26 mouse cellular contexts compared by ENCODE assay signal in the genomic region with DNA sequence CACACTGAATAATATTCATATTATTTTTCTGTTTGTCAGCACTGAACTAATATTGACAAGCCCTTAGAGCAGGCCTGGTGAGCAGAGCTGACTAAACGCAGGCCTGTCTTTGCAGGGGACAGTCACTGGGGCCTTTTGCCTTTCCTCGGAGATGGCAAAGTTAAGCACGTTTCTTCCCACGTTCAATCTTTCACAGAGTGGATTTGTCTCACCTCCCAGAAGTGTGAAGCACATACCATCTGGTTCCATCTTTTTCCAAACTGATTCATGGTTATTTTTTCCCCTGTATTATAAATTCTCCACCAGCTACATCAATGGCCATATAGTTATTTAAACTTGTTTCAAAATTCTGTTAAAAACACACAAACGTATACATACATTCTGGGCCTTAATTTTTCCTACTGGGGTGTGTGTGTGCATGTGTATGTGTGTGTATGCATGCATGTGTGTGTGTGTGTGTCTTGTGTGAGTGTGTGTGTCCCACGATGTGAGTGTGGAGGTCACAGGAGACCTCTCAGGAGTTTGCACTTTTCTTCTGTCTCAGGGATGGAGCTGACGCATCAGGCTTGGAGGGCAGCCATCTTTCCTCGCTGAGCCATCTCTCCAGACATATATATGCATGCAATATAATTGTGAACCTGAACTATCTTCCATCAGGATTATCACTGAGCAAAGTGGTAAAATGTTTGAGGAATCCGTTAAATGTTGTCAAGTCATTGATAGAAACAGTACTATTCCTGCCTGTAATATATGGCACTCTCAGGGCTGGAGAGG. TPM values are rescaled to one million over a fixed set of nuclear protein-coding genes. Genes with fewer than 3 reads are reported as not detected.
DNase-seq lines count a peak whose midpoint lies in the region; ATAC-seq lines count a peak whose summit lies in the region.
"Had no signal": no experiment of that assay in that cellular context is flagged by ENCODE, and none has a peak within 500 bp of the region (broad histone marks: within the 10 kb centered on the region; RNA-seq: fewer than 3 reads in every experiment).

No protein-coding gene starts in this region.

- no peak for ATAC-seq in forebrain, embryonic 14.5 days
- no peak for ATAC-seq in forebrain, embryonic 12.5 days (ENCODE audit: low FRiP score)
- no peak for ATAC-seq in hindbrain, embryonic 16.5 days
- ATAC-seq: intestine, embryonic 16.5 days; midbrain, embryonic 15.5 days had no signal

- H3K27me3 ChIP-seq in forebrain, embryonic 14.5 days (replicated peaks; ENCODE audit: control insufficient read depth, insufficient read depth, low read length) = no peaks in the 10 kb centered on the region
- 0 out of 2 replicates have a peak, but pooled peaks cover 6% of the 10 kb centered on the region for H3K27me3 ChIP-seq in forebrain, embryonic 12.5 days
- H3K27me3 ChIP-seq in hindbrain, embryonic 16.5 days (replicated peaks; ENCODE audit: control insufficient read depth, insufficient read depth, low read length) = peaks cover 3% of the 10 kb centered on the region; the same call in 1 of the 2 replicates
- H3K27me3 ChIP-seq: hindbrain, embryonic 15.5 days; midbrain, embryonic 15.5 days had no signal

- no peak overlapping the region for H3K9ac ChIP-seq in forebrain, embryonic 14.5 days (ENCODE audit: low read length)
- no peak overlapping the region for H3K9ac ChIP-seq in forebrain, embryonic 12.5 days
- H3K9ac ChIP-seq in hindbrain, embryonic 16.5 days (ENCODE audit: low read depth, low read length) = no peak overlapping the region
- H3K9ac ChIP-seq: embryonic facial prominence, embryonic 13.5 days; heart, embryonic 13.5 days; hindbrain, embryonic 15.5 days; midbrain, embryonic 15.5 days had no signal

- H3K9me3 ChIP-seq in forebrain, embryonic 14.5 days (replicated peaks; ENCODE audit: control insufficient read depth, low read length) = no peaks in the 10 kb centered on the region
- H3K9me3 ChIP-seq in forebrain, embryonic 12.5 days = no peaks in the 10 kb centered on the region
- no peaks in the 10 kb centered on the region for H3K9me3 ChIP-seq in hindbrain, embryonic 16.5 days (ENCODE audit: control insufficient read depth, low read length)
- H3K9me3 ChIP-seq: embryonic facial prominence, embryonic 13.5 days; heart, embryonic 13.5 days; hindbrain, embryonic 15.5 days; midbrain, embryonic 15.5 days had no signal

- 73% methylated on average over 9 of the region's 9 CpGs for WGBS in forebrain, embryonic 14.5 days
- WGBS in forebrain, embryonic 12.5 days = 79% methylated on average over 9 of the region's 9 CpGs
- WGBS in hindbrain, embryonic 16.5 days = 81% methylated on average over 9 of the region's 9 CpGs

- H3K4me3 ChIP-seq in forebrain, embryonic 14.5 days (ENCODE audit: low read depth, low read length) = no peak overlapping the region
- no peak overlapping the region for H3K4me3 ChIP-seq in forebrain, embryonic 12.5 days (replicated peaks)
- no peak overlapping the region for H3K4me3 ChIP-seq in hindbrain, embryonic 16.5 days (ENCODE audit: low read length)
- H3K4me3 ChIP-seq: embryonic facial prominence, embryonic 13.5 days; heart, embryonic 13.5 days; hindbrain, embryonic 15.5 days; midbrain, embryonic 15.5 days had no signal

- H3K4me2 ChIP-seq in forebrain, embryonic 14.5 days (ENCODE audit: low read length) = no peak overlapping the region
- no peak overlapping the region for H3K4me2 ChIP-seq in forebrain, embryonic 12.5 days
- no peak overlapping the region for H3K4me2 ChIP-seq in hindbrain, embryonic 16.5 days (ENCODE audit: low read length)
- H3K4me2 ChIP-seq: embryonic facial prominence, embryonic 13.5 days; heart, embryonic 13.5 days; hindbrain, embryonic 15.5 days; midbrain, embryonic 15.5 days had no signal

- peak; percentile 35 for DNase-seq in forebrain, embryonic 14.5 days (ENCODE audit: low spot score)
- DNase-seq in layer of hippocampus, adult 11-12 months (ENCODE audit: low spot score) = peak; percentile 14
- no peak for DNase-seq in layer of hippocampus, postnatal 25 days (ENCODE audit: extremely low spot score in 1 of 2, low spot score in 1 of 2)
- peak; percentile 44 to 58 for DNase-seq in right cerebral cortex, adult 2 months (ENCODE audit: low spot score in 2 of 2)
- DNase-seq in right cerebral cortex, postnatal 14 days = no peak
- DNase-seq in yolk sac, embryonic 10.5 days (ENCODE audit: low spot score) = no peak
- DNase-seq: adrenal gland, adult 2 months; cerebellum, adult 11 months; cerebellum, postnatal 14 days; heart, postnatal 36 days; liver; lung, adult 18-20 months; thymus, postnatal 4 days had no signal

- H3K36me3 ChIP-seq in forebrain, embryonic 14.5 days (ENCODE audit: control insufficient read depth, insufficient read depth, low read length) = no peaks in the 10 kb centered on the region
- H3K36me3 ChIP-seq in forebrain, embryonic 12.5 days (replicated peaks) = no peaks in the 10 kb centered on the region
- no peaks in the 10 kb centered on the region for H3K36me3 ChIP-seq in hindbrain, embryonic 16.5 days (ENCODE audit: control insufficient read depth, insufficient read depth, low read length)
- H3K36me3 ChIP-seq: embryonic facial prominence, embryonic 13.5 days; heart, embryonic 13.5 days; hindbrain, embryonic 15.5 days; midbrain, embryonic 15.5 days had no signal

- no peak overlapping the region for H3K27ac ChIP-seq in forebrain, embryonic 14.5 days (ENCODE audit: low read depth, low read length)
- no peak overlapping the region for H3K27ac ChIP-seq in forebrain, embryonic 12.5 days
- no peak overlapping the region for H3K27ac ChIP-seq in hindbrain, embryonic 16.5 days (ENCODE audit: low read depth, low read length)
- H3K27ac ChIP-seq: embryonic facial prominence, embryonic 13.5 days; heart, embryonic 13.5 days; hindbrain, embryonic 15.5 days; midbrain, embryonic 15.5 days had no signal

- H3K4me1 ChIP-seq in forebrain, embryonic 14.5 days (ENCODE audit: control insufficient read depth, insufficient read depth, low read length) = no peaks in the 10 kb centered on the region
- no peaks in the 10 kb centered on the region for H3K4me1 ChIP-seq in forebrain, embryonic 12.5 days
- H3K4me1 ChIP-seq in hindbrain, embryonic 16.5 days (ENCODE audit: control insufficient read depth, insufficient read depth, low read depth, low read length) = no peaks in the 10 kb centered on the region
- H3K4me1 ChIP-seq: hindbrain, embryonic 15.5 days; midbrain, embryonic 15.5 days had no signal

RNA-seq across cellular contexts. Expression of a gene that starts 3.5 kb away (rescaled TPM):
- not detected in 2 replicates for polyA plus RNA-seq in forebrain, embryonic 14.5 days (2014; fragmentation: Nextera tagmentation; extraction: Ambion mirVana)
- polyA plus RNA-seq in forebrain, embryonic 12.5 days (2016; fragmentation: Nextera tagmentation; extraction: Ambion mirVana) = 0.42 TPM in 1 of 2 replicates, not detected in the other
- total RNA-seq in layer of hippocampus, postnatal 25 days (2021) = under 1 TPM; 0.17 to 0.19 TPM
- polyA plus RNA-seq in hindbrain, embryonic 16.5 days (2015; fragmentation: Nextera tagmentation; extraction: Ambion mirVana) = not detected in 2 replicates
- total RNA-seq: gastrocnemius, adult 18-20 months; megakaryocyte-erythroid progenitor cell, adult 5-6 weeks; neutrophil, adult 5-6 weeks had no signal
- polyA plus RNA-seq: heart, embryonic 13.5 days; hindbrain, embryonic 15.5 days; kidney, embryonic 14.5 days; midbrain, embryonic 15.5 days had no signal

RNA-seq across cellular contexts. Expression of a gene that starts 36.9 kb away (rescaled TPM):
- 0.52 and 1.1 TPM in 2 replicates for polyA plus RNA-seq in forebrain, embryonic 14.5 days (2014; fragmentation: Nextera tagmentation; extraction: Ambion mirVana)
- 0.26 TPM in 1 of 2 replicates, not detected in the other for polyA plus RNA-seq in forebrain, embryonic 12.5 days (2016; fragmentation: Nextera tagmentation; extraction: Ambion mirVana)
- 1 to 10 TPM; 1.6 to 1.9 TPM for total RNA-seq in layer of hippocampus, postnatal 25 days (2021)
- 0.76 and 1.2 TPM in 2 replicates for polyA plus RNA-seq in hindbrain, embryonic 16.5 days (2015; fragmentation: Nextera tagmentation; extraction: Ambion mirVana)
- total RNA-seq: adrenal gland, adult 2 months; gastrocnemius, adult 18-20 months; heart, postnatal 36 days; megakaryocyte-erythroid progenitor cell, adult 5-6 weeks; neutrophil, adult 5-6 weeks had no signal
- polyA plus RNA-seq: adrenal gland, adult 2 months; embryonic facial prominence, embryonic 13.5 days; heart, embryonic 13.5 days; intestine, embryonic 16.5 days; kidney, embryonic 14.5 days; large intestine, adult 2 months had no signal

RNA-seq across cellular contexts. Expression of a gene that starts 44.3 kb away (rescaled TPM):
- 1.6 and 2.0 TPM in 2 replicates for polyA plus RNA-seq in forebrain, embryonic 14.5 days (2014; fragmentation: Nextera tagmentation; extraction: Ambion mirVana)
- polyA plus RNA-seq in forebrain, embryonic 12.5 days (2016; fragmentation: Nextera tagmentation; extraction: Ambion mirVana) = 0.95 and 1.3 TPM in 2 replicates
- total RNA-seq in layer of hippocampus, postnatal 25 days (2021) = 10 to 100 TPM; 22.4 to 22.8 TPM
- polyA plus RNA-seq in hindbrain, embryonic 16.5 days (2015; fragmentation: Nextera tagmentation; extraction: Ambion mirVana) = 11.3 and 11.6 TPM in 2 replicates
- total RNA-seq: megakaryocyte-erythroid progenitor cell, adult 5-6 weeks; neutrophil, adult 5-6 weeks had no signal

RNA-seq across cellular contexts. Expression of a gene that starts 51.2 kb away (rescaled TPM):
- not detected in 2 replicates for polyA plus RNA-seq in forebrain, embryonic 14.5 days (2014; fragmentation: Nextera tagmentation; extraction: Ambion mirVana)
- 0.27 and 0.46 TPM in 2 replicates for polyA plus RNA-seq in forebrain, embryonic 12.5 days (2016; fragmentation: Nextera tagmentation; extraction: Ambion mirVana)
- total RNA-seq in layer of hippocampus, postnatal 25 days (2021) = under 1 TPM in 1 of 2 experiments, not detected in 1; 0.22 TPM
- not detected in 2 replicates for polyA plus RNA-seq in hindbrain, embryonic 16.5 days (2015; fragmentation: Nextera tagmentation; extraction: Ambion mirVana)
- total RNA-seq: adrenal gland, adult 2 months; gastrocnemius, adult 18-20 months; heart, postnatal 36 days; megakaryocyte-erythroid progenitor cell, adult 5-6 weeks; neutrophil, adult 5-6 weeks had no signal
- polyA plus RNA-seq: adrenal gland, adult 2 months; gonadal fat pad, adult 2 months; heart, embryonic 13.5 days; intestine, embryonic 16.5 days; large intestine, adult 2 months had no signal

Comparison
In these comparisons a context has a peak if more than half of its experiments do, and no peak if none do; other contexts are left out.
1. DNase-seq: peak in forebrain, embryonic 14.5 days (single experiment), layer of hippocampus, adult 11-12 months (single experiment) and right cerebral cortex, adult 2 months (2 of 2); none in layer of hippocampus, postnatal 25 days (0 of 2), right cerebral cortex, postnatal 14 days (single experiment) and yolk sac, embryonic 10.5 days (single experiment).